Mouse (Mus musculus) lung, adult 2 months (tissue): ENCODE measurements at regions not wholly inside any gene's neighbourhood (a gene's known extent, or its start where the extent isn't known, plus 50 kb on each side); places are given as distances from the start of the nearest gene placed in this dataset.

ENCODE experiments used
- DNase-seq: peaks from one replicate; pipeline ENCODE4 v3.0.0; 2022
- H3K4me1 ChIP-seq: fragments of 200-500 bp; 2 replicates; pipeline ENCODE4 v1.6.1; 2011; ENCODE audit warnings: low read length; ENCODE audit not compliant: control insufficient read depth, insufficient read depth
- H3K4me3 ChIP-seq: fragments of 200-500 bp; replicated peaks from 2 replicates; pipeline ENCODE3; 2011; ENCODE audit warnings: low read depth, mild to moderate bottlenecking, control low read depth, low read length; ENCODE audit errors: extremely low read depth
- CTCF ChIP-seq: fragments of 200-500 bp; IDR thresholded peaks from 2 replicates; pipeline ENCODE4 v1.5.1; 2011; ENCODE audit warnings: mild to moderate bottlenecking, low read length, control low read depth; ENCODE audit not compliant: insufficient read depth
- POLR2A ChIP-seq: fragments of 200-500 bp; IDR thresholded peaks from 2 replicates; pipeline ENCODE4 v1.6.1; 2011; ENCODE audit warnings: low read depth, mild to moderate bottlenecking, control low read depth, low read length, borderline replicate concordance; ENCODE audit errors: extremely low read depth
- WGBS: fragments of 180-500 bp; shearing (Covaris S2); methylation state at CpG from one replicate; pipeline ENCODE4 v1.1.7; 2018; 5-methylcytosine and 5-hydroxymethylcytosine counted together

DNA sequence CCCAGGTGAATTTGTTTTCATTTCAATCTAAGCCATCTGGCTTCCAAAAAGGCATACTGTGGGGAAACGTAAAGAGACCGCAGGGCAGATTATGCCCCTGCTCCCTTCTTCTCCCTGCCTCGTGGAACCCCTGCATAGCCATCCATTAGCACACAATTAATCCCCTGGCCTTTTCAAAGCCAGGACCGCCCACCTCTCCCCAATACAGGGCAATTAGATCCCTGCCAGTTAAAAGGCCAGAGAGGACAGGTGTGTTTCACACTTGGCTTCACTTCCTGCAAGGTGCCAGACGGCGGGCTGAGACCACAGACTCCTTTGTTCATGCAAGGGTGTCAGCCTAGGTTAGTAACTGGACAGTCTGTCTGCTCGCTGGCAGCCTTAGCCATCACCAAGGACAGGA is 93.1 kb upstream of the Kit start:
- Histone ChIP-seq H3K4me1 (peaks cover 10% of the 10 kb centered on the region; the same call in 1 of the 2 replicates), H3K4me3 (no peak overlapping the region)
- no peak for TF ChIP-seq CTCF
- TF ChIP-seq POLR2A: no peak
- 80% methylated on average over 7 of the region's 7 CpGs for WGBS
- no peak for DNase-seq

DNA sequence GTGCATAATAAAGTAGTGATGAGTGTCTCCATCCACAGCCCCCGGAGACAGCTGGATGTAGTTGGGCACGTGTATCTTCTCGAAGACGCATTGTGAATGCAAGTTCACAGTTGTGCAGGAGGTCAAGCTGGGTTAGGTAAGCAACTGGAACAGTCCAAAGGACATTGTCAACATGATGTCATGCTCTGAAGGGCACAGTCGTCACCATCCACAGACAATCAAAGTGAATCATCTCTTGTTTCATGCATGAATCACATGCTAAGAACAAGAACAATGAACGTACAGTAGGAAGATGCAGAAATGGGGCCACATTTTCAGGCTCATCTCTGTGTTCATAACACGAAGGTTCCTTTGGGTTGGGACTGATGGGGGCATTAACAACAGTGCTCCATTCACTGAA is 90.4 kb upstream of the Kit start:
- TF ChIP-seq CTCF: no peak
- no peak for TF ChIP-seq POLR2A
- Histone ChIP-seq H3K4me3 (no peak overlapping the region), H3K4me1 (peaks cover 6% of the 10 kb centered on the region; the same call in 1 of the 2 replicates)
- WGBS: 83% methylated on average over 7 of the region's 7 CpGs
- no peak for DNase-seq

DNA sequence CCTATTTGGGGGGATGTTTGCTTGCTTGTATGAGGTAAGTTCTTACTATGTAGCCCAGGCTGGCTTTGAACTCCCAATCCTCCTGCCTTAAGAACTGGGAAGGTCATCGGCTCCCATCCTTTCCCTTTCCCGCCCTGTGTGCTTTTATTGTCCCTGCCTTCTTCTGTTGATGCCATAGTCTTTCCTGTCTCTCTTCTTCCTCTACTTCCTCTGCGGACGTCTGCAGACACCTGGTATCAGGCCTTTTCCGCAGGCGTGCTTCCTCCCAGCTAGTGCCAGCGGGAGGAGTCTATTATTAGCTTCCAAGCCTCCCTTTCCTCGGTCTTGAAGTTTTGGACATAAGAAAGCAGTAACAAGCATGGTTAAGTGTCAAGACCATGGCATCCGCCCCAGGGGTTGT is 83.9 kb upstream of the Kit start:
- Histone ChIP-seq H3K4me3 (no peak overlapping the region), H3K4me1 (no peaks in the 10 kb centered on the region)
- TF ChIP-seq POLR2A (no peak), CTCF (no peak)
- WGBS: 48% methylated on average over 9 of the region's 9 CpGs
- no peak for DNase-seq

DNA sequence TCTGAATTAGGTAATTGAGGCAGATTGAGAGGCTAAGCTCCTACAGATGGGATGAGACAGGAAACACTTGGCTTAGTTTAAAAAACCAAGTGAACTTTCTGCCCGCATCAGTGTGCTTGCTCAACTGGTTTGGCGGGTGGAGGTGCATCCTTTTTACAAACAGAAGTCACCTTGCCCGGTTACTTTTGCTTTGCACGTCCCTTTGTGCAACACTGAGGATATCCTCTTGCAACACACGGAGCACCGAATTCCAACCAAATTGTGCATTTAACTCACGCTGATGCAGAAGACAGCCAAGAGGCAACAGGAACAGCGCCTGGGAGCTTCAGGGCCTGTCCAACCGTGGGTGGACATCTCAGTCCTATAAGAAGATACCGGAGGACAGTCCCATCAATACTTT is 80.6 kb upstream of the Kit start:
- WGBS: 58% methylated on average over 10 of the region's 10 CpGs
- TF ChIP-seq POLR2A (no peak), CTCF (no peak)
- H3K4me3 ChIP-seq: no peak overlapping the region
- no peaks in the 10 kb centered on the region for H3K4me1 ChIP-seq
- no peak for DNase-seq

DNA sequence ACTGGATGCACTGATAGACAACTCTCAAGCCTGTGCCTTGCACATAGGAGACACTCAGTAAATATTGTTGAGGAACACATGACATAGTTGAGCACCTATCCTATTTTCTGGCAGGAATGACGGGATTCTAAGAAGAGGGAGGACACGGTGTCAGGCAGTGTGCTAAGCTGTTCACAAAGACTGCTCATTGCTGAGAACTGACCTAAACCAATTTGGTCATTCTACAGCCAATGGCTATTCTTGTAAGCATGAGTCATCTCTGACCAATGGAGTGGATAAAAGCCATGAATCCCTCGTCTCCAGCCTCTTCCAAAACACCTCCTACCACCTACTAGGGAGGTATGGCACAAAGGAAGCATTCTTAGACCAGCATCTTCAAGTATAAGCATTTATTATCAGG is 75.7 kb upstream of the Kit start:
- no peak for DNase-seq
- WGBS: 77% methylated on average over 3 of the region's 3 CpGs
- no peak overlapping the region for H3K4me3 ChIP-seq
- TF ChIP-seq CTCF (no peak), POLR2A (no peak)
- no peaks in the 10 kb centered on the region; the same call in 1 of the 2 replicates for H3K4me1 ChIP-seq

DNA sequence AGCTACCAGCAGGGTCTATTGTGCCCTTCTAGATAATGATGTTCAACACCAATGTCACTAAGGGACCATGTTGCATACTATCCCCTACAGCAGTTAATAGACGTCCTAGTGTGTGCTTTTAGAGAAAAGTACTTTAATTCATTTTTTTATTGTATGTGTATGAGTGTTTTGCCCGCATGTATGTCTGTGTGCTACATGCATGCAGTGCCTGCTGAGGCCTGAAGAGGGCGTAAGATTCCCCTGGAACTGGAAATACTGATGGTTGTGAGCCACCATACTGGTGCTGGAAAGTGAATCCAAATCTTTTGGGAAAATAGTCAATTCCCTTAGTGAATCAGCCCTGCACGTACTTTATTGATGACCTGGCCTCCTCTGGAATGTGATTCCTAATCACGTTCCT is 75.0 kb upstream of the Kit start:
- 92% methylated on average over 5 of the region's 5 CpGs for WGBS
- TF ChIP-seq POLR2A (no peak), CTCF (no peak)
- DNase-seq: no peak
- Histone ChIP-seq H3K4me3 (no peak overlapping the region), H3K4me1 (no peaks in the 10 kb centered on the region; the same call in 1 of the 2 replicates)

DNA sequence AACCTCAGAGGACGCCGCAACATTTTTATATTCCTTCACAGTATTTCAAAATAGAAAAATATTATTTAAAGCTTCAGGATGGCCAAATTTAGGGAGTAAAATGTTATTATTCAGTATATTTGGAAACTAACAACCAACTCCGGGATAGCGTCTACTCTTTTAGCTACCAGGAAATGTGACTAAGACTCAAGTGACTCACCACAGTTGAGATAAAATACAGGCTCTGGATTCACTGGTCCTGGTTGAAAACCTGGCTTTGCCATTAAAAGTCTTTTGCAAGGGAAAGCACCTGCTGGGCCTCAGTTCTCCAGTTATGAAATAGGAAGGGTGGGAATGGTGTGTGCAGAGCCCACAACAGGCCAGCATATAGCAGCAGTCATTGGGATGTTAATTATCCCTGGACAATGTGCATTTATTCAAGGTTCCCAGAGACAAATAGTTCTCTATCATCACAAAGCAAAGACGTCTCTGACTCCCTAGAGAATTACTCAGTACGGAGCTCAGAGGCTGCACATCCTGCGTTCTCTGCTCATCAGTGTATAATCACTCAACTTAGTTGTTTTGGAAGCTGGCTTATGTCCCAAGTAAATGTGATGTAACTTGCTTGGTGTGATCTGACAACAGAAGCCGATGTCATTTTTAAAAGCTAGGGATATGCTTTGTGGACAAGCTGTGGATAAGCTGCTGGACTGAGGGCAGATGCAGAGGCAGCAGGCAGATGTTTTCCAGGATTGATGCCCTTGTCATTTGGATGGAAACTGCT is 73.9 kb upstream of the Kit start:
- H3K4me1 ChIP-seq: no peaks in the 10 kb centered on the region; the same call in 1 of the 2 replicates
- TF ChIP-seq CTCF: no peak
- TF ChIP-seq POLR2A: no peak
- no peak overlapping the region for H3K4me3 ChIP-seq
- no peak for DNase-seq
- WGBS: 56% methylated on average over 8 of the region's 8 CpGs

DNA sequence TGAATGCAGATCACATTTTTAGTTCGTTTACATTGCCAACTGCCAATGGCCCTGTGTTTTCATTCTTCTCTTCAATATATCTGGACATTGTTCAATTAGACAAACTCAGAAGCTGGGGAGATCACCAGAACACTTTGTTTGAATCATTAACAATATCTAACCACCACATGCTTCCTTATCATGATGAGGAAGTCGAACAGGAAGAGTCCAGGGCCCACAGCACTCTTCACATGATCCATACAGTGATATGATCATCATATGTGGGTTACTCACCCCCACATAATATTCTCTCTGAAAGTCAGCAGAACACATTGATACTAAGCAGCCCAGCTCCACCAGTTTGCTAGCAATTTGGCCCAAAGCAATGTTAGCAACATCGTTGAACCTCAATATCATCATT is 71.0 kb upstream of the Kit start:
- no peak for DNase-seq
- no peak for TF ChIP-seq CTCF
- no peak for TF ChIP-seq POLR2A
- Histone ChIP-seq H3K4me3 (no peak overlapping the region), H3K4me1 (no peaks in the 10 kb centered on the region; the same call in 1 of the 2 replicates)
- WGBS: 66% methylated on average over 3 of the region's 3 CpGs

DNA sequence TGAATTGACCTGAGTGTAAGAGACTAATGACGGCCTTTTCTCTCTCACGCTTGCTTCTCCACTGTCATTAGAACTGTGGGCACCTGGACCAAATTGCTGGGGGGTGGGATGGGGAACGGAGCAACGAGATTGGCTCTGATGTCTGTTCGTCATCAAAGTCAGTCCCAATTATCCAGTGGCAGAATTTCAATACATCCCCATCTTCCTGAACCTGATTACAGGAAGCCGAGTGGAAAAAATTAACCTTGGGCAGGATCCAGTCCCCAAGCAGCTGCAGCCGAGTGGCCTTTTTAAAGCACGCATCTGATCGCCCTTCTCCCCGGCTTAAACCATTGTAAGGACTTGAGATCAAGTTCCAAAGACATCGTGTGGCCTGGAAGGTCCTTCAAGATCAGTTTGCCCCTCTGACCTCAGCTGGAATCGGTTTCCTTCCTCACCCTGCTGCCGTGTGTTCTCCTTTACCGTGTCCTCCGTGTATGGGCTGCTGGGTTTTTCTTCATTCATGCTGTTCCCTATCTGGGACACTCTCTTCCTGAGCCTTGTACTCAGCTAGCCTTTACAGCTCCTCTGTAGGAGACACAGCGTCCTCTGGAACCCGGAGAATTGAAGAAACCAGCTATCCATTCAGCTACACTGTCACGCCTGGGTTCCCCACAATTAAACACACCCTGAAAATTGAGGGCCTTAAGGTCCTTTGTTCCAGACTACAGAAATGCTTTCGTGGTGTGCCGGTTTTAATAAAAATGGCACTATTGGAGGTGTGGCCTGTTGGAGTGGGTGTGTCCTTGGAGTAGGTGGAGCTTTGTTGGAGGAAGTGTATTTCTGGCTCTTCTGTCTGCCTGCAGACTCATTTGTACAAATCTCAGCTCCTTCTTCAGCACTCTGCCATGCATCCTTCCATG is 61.9 kb upstream of the Kit start:
- no peaks in the 10 kb centered on the region for H3K4me1 ChIP-seq
- TF ChIP-seq CTCF: no peak
- TF ChIP-seq POLR2A: no peak
- no peak overlapping the region for H3K4me3 ChIP-seq
- no peak for DNase-seq
- WGBS: 80% methylated on average over 20 of the region's 20 CpGs
